Mouse (Mus musculus): Measurements from ENCODE around the gene Uba1. TPM values are rescaled to one million over a fixed set of nuclear protein-coding genes. Genes with fewer than 3 reads are reported as not detected.
"Not testable (repeated sequence)": the region's sequence is repeated elsewhere in the genome, so short reads cannot be mapped to it uniquely, and the experiment has no call there.

The Uba1 gene
- polyA plus RNA-seq, 2 experiments from 2014 or later: 118 to 150 TPM

DNA sequence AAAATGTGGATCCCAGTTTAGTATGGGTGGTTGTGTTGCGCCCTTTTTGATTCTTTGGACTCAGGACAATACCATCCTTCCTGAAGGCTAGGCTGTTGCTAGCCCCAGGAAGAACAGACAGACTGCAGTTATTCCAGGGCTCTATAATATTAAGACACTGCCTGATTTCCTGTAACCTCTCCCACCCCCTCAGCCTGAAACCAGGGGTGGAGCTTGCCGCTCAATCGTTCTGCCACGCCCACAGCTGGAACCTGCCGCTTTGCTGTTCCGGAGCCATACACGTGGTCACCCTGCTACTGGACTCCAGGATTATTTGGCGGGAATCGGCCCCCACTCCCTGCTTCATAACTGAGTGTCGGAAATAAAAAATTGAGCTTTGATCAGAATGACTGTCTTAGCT, 71.9 kb downstream of the Uba1 start:
- not testable (repeated sequence) for ATAC-seq

Other genes with a start within 250 kb of the Uba1 start
- gene Jade3, start 232.6 kb upstream of the Uba1 start, polyA plus RNA-seq (2017; shearing (Covaris generic)): 1 to 10 TPM in 1 of 2 experiments, under 1 TPM in 1; 0.97 to 1.9 TPM
- not detected for gene Rgn, start 108.5 kb upstream of the Uba1 start, polyA plus RNA-seq (2017; shearing (Covaris generic))
- gene Rbm10, start 40.8 kb upstream of the Uba1 start, polyA plus RNA-seq (2017; shearing (Covaris generic)): 10 to 100 TPM; 32.4 to 48.4 TPM
- gene Ndufb11, start 40.7 kb upstream of the Uba1 start, polyA plus RNA-seq (2017; shearing (Covaris generic)): 100 to 1,000 TPM; 256 to 268 TPM
- gene Cdk16, start 29.6 kb downstream of the Uba1 start, polyA plus RNA-seq (2017; shearing (Covaris generic)): 1 to 10 TPM; 6.7 to 8.4 TPM
- 1 to 10 TPM; 6.1 to 6.6 TPM for gene Usp11, start 45.6 kb downstream of the Uba1 start, polyA plus RNA-seq (2017; shearing (Covaris generic))
- 100 to 1,000 TPM; 113 to 128 TPM for gene Araf, start 139.5 kb downstream of the Uba1 start, polyA plus RNA-seq (2017; shearing (Covaris generic))
- not detected for gene Timp1, start 211.8 kb downstream of the Uba1 start, polyA plus RNA-seq (2017; shearing (Covaris generic))